Mouse (Mus musculus): ENCODE data around the gene Tssk2. TPM values are rescaled to one million over a fixed set of nuclear protein-coding genes. Genes with fewer than 3 reads are reported as not detected.

Tssk2 gene
- polyA plus RNA-seq, 1 experiment from 2014 or later = not detected

- H3K4me3 ChIP-seq (ENCODE audit: low read depth, low read length) = peak overlapping the region; percentile 98
- H3K36me3 ChIP-seq (ENCODE audit: control insufficient read depth, insufficient read depth, low read length) = no peaks in the 10 kb centered on the region
- H3K9me3 ChIP-seq (ENCODE audit: control insufficient read depth, low read length) = no peaks in the 10 kb centered on the region
- no peak overlapping the region for H3K27ac ChIP-seq (ENCODE audit: low read depth, low read length)
- DNase-seq (ENCODE audit: low spot score) (no peak), ATAC-seq (ENCODE audit: low FRiP score) (no peak)
- H3K4me2 ChIP-seq (replicated peaks; ENCODE audit: low read depth, low read length) = peak overlapping the region; percentile 80
- H3K4me1 ChIP-seq (replicated peaks; ENCODE audit: control insufficient read depth, insufficient read depth, low read length) = peaks cover 14% of the 10 kb centered on the region; the same call in 1 of the 2 replicates
- H3K9ac ChIP-seq (ENCODE audit: low read depth, low read length) = peak overlapping the region; percentile 99
- no peaks in the 10 kb centered on the region for H3K27me3 ChIP-seq (ENCODE audit: control insufficient read depth, insufficient read depth, low read length)
- 62% methylated on average over 2 of the region's 2 CpGs for WGBS
Observed at GRCm38 (mm10) chr16:17890342-17890727, 8.1 kb upstream of the Tssk2 start.

GRCm38 (mm10) chr16:17890917-17891566, 7.4 kb upstream of the Tssk2 start:
- H3K27me3 ChIP-seq (ENCODE audit: control insufficient read depth, insufficient read depth, low read length) = no peaks in the 10 kb centered on the region
- peak overlapping the region; percentile 80 for H3K4me2 ChIP-seq (replicated peaks; ENCODE audit: low read depth, low read length)
- H3K4me3 ChIP-seq (ENCODE audit: low read depth, low read length) = peak overlapping the region; percentile 98
- under 1% methylated on average over 40 of the region's 44 CpGs for WGBS
- H3K9me3 ChIP-seq (ENCODE audit: control insufficient read depth, low read length) = no peaks in the 10 kb centered on the region
- peak; percentile 56 for DNase-seq (ENCODE audit: low spot score)
- no peaks in the 10 kb centered on the region for H3K36me3 ChIP-seq (ENCODE audit: control insufficient read depth, insufficient read depth, low read length)
- peak; percentile 72 for ATAC-seq (ENCODE audit: low FRiP score)
- H3K9ac ChIP-seq (ENCODE audit: low read depth, low read length) = peak overlapping the region; percentile 99
- peak overlapping the region; percentile 91 for H3K27ac ChIP-seq (ENCODE audit: low read depth, low read length)
- H3K4me1 ChIP-seq (replicated peaks; ENCODE audit: control insufficient read depth, insufficient read depth, low read length) = peaks cover 14% of the 10 kb centered on the region; the same call in 1 of the 2 replicates

- Histone ChIP-seq H3K4me1 (replicated peaks; ENCODE audit: control insufficient read depth, insufficient read depth, low read length) (peaks cover 14% of the 10 kb centered on the region; the same call in 1 of the 2 replicates), H3K27me3 (ENCODE audit: control insufficient read depth, insufficient read depth, low read length) (no peaks in the 10 kb centered on the region), H3K9ac (ENCODE audit: low read depth, low read length) (peak within 1 kb of the TSS; percentile 99), H3K4me2 (replicated peaks; ENCODE audit: low read depth, low read length) (peak within 1 kb of the TSS; percentile 80), H3K9me3 (ENCODE audit: control insufficient read depth, low read length) (no peaks in the 10 kb centered on the region), H3K27ac (ENCODE audit: low read depth, low read length) (peak within 1 kb of the TSS; percentile 91), H3K36me3 (ENCODE audit: control insufficient read depth, insufficient read depth, low read length) (no peaks in the 10 kb centered on the region), H3K4me3 (ENCODE audit: low read depth, low read length) (peak within 1 kb of the TSS; percentile 98)
- ATAC-seq (ENCODE audit: low FRiP score) (peak; percentile 97), DNase-seq (ENCODE audit: low spot score) (peak; percentile 100)
- WGBS = under 1% methylated on average over 37 of the region's 38 CpGs
Observed at GRCm38 (mm10) chr16:17891567-17891959, 6.9 kb upstream of the Tssk2 start, which contains the start of gene Gm20518. TSS of gene Gm20518 (minus strand) at chr16:17891671.

DNA sequence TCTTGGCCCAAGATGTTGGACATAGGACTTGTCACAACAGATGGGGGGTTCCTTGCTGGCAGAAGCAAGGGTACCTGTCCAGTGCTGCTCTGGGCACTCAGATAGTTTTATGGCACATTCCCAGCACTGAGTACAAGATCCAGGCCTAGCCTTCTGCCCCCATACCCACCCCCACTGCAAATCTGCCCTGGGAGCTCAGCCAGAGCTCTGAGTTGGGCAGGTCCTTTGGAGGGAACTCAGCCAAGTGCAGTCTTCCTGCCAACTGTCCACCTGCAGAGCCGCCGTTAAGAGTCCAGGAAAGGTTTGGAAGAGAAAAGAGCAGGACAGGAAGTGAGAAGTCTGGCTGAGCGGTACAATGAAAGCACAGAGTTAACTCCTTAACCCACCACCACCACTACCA, 5.8 kb upstream of the Tssk2 start:
- 83% methylated on average over 3 of the region's 3 CpGs for WGBS
- Histone ChIP-seq H3K27ac (ENCODE audit: low read depth, low read length) (no peak overlapping the region), H3K4me1 (replicated peaks; ENCODE audit: control insufficient read depth, insufficient read depth, low read length) (peaks cover 14% of the 10 kb centered on the region; the same call in 1 of the 2 replicates), H3K9ac (ENCODE audit: low read depth, low read length) (no peak overlapping the region), H3K4me3 (ENCODE audit: low read depth, low read length) (no peak overlapping the region), H3K4me2 (replicated peaks; ENCODE audit: low read depth, low read length) (no peak overlapping the region), H3K27me3 (ENCODE audit: control insufficient read depth, insufficient read depth, low read length) (no peaks in the 10 kb centered on the region), H3K36me3 (ENCODE audit: control insufficient read depth, insufficient read depth, low read length) (no peaks in the 10 kb centered on the region), H3K9me3 (ENCODE audit: control insufficient read depth, low read length) (no peaks in the 10 kb centered on the region)
- ATAC-seq (ENCODE audit: low FRiP score) (no peak), DNase-seq (ENCODE audit: low spot score) (no peak)

DNA sequence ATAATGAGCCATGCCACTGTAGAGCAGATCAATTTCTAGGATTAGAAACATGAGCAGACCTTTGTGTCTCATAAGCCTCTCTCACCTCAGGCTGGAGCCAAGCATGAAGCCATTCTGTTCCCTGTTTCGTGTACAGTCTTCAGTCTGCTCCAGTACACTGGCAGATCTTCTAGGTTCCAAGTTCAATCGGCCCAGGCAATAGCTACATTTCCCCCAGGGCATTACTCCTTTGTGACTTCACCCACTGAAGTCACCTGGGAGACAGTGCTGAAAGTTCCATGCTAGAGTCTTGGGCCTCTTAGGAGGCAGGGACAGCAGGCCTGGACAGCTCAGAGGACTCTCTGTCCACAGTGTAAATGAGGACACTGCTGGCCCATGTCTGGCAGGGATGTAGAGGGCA, 4.5 kb upstream of the Tssk2 start, which contains the start of gene Tssk1:
Gene Tssk1 (plus strand): TSS at position 301 of the 400 bp plus-strand sequence.
- Histone ChIP-seq H3K27ac (ENCODE audit: low read depth, low read length) (no peak within 1 kb of the TSS), H3K4me3 (ENCODE audit: low read depth, low read length) (no peak within 1 kb of the TSS), H3K4me1 (replicated peaks; ENCODE audit: control insufficient read depth, insufficient read depth, low read length) (peaks cover 14% of the 10 kb centered on the region; the same call in 1 of the 2 replicates), H3K27me3 (ENCODE audit: control insufficient read depth, insufficient read depth, low read length) (no peaks in the 10 kb centered on the region), H3K9me3 (ENCODE audit: control insufficient read depth, low read length) (no peaks in the 10 kb centered on the region), H3K36me3 (ENCODE audit: control insufficient read depth, insufficient read depth, low read length) (0 out of 2 replicates have a peak, but pooled peaks cover 2% of the 10 kb centered on the region), H3K4me2 (replicated peaks; ENCODE audit: low read depth, low read length) (no peak within 1 kb of the TSS), H3K9ac (ENCODE audit: low read depth, low read length) (no peak within 1 kb of the TSS)
- WGBS = 94% methylated on average over 2 of the region's 2 CpGs
- DNase-seq (ENCODE audit: low spot score) (no peak), ATAC-seq (ENCODE audit: low FRiP score) (no peak)

GRCm38 (mm10) chr16:17896091-17896490, 2.3 kb upstream of the Tssk2 start:
- Histone ChIP-seq H3K9ac (ENCODE audit: low read depth, low read length) (no peak overlapping the region), H3K4me3 (ENCODE audit: low read depth, low read length) (no peak overlapping the region), H3K36me3 (ENCODE audit: control insufficient read depth, insufficient read depth, low read length) (0 out of 2 replicates have a peak, but pooled peaks cover 5% of the 10 kb centered on the region), H3K4me1 (replicated peaks; ENCODE audit: control insufficient read depth, insufficient read depth, low read length) (peaks cover 3% of the 10 kb centered on the region; the same call in 1 of the 2 replicates), H3K4me2 (replicated peaks; ENCODE audit: low read depth, low read length) (no peak overlapping the region), H3K27ac (ENCODE audit: low read depth, low read length) (no peak overlapping the region), H3K27me3 (ENCODE audit: control insufficient read depth, insufficient read depth, low read length) (no peaks in the 10 kb centered on the region), H3K9me3 (ENCODE audit: control insufficient read depth, low read length) (no peaks in the 10 kb centered on the region)
- ATAC-seq (ENCODE audit: low FRiP score) (no peak), DNase-seq (ENCODE audit: low spot score) (no peak)

GRCm38 (mm10) chr16:17911052-17911595, 12.7 kb downstream of the Tssk2 start, which contains the start of gene Ess2:
TSS of gene Ess2 (minus strand) at chr16:17911348.
- ATAC-seq (ENCODE audit: low FRiP score) = peak; percentile 95
- Histone ChIP-seq H3K27ac (ENCODE audit: low read depth, low read length) (peak within 1 kb of the TSS; percentile 54; the same call in 1 of the 2 replicates), H3K27me3 (ENCODE audit: control insufficient read depth, insufficient read depth, low read length) (peaks cover 43% of the 10 kb centered on the region)

DNA sequence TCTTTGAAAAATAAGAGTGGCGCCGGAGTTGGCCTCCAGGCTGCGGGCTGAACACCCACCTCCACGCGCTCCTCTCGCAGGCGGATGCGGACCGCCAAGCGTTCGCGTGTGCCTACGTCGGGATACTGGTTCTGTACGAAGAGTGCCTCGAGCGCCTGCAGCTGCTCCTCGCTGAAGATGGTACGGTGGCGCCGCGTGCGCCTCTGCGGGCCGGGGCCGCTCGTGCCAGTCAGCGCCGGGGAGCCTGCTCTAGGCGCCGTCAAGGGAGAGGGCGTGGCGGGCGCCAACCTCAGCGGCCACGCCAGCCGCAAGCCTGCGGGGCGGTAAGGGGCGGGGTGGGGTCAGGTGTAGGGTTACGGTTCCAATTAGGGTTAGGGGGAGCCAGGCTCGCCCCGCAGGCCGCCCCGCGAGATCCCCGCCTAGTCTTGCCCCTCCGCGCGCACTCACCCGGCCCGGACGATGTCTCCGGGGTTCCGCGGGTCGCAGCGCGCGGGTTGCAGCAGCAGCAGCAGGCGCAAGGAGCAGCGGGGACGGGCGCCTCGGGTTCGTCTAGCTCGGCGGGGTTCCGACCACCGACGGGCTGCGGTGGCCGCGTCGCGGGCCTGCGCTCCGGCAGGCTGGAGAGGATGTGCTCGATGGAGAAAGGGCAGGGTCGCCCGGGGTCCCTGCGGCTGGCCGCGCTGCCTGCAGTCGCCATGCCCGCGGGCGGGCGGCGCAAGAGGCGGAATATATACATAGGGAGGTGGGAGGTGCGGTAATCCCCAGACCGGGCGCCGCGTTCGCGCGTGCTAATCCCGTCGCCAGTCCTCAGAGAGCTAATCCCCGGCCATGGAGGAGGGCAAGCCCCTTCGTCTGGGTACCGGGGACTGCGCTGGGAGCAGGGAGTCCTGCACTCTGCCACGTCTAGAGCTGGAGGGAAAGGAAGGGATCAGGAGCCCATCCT, 16.1 kb downstream of the Tssk2 start, which contains the start of gene Gsc2:
Gene Gsc2 (minus strand): TSS at position 753 of the 943 bp plus-strand sequence.
- DNase-seq (ENCODE audit: low spot score) (peak; percentile 57), ATAC-seq (ENCODE audit: low FRiP score) (no peak; the same call in 1 of the 2 replicates)
- no peaks in the 10 kb centered on the region for H3K36me3 ChIP-seq (ENCODE audit: control insufficient read depth, insufficient read depth, low read length)
- peaks cover 55% of the 10 kb centered on the region for H3K27me3 ChIP-seq (ENCODE audit: control insufficient read depth, insufficient read depth, low read length)
- H3K4me1 ChIP-seq (replicated peaks; ENCODE audit: control insufficient read depth, insufficient read depth, low read length) = peaks cover 6% of the 10 kb centered on the region; the same call in 1 of the 2 replicates
- H3K4me2 ChIP-seq (replicated peaks; ENCODE audit: low read depth, low read length) = peak within 1 kb of the TSS; percentile 54
- H3K27ac ChIP-seq (ENCODE audit: low read depth, low read length) = no peak within 1 kb of the TSS
- 0 out of 2 replicates have a peak within 1 kb of the TSS, but pooled peaks have one; percentile 27 for H3K9ac ChIP-seq (ENCODE audit: low read depth, low read length)
- H3K4me3 ChIP-seq (ENCODE audit: low read depth, low read length) = peak within 1 kb of the TSS; percentile 27
- H3K9me3 ChIP-seq (ENCODE audit: control insufficient read depth, low read length) = no peaks in the 10 kb centered on the region
- WGBS = under 1% methylated on average over 102 of the region's 106 CpGs

More at GRCm38 (mm10) chr16:17911052-17911595, 12.7 kb downstream of the Tssk2 start, which contains the start of gene Ess2:
- Histone ChIP-seq H3K4me2 (replicated peaks; ENCODE audit: low read depth, low read length) (peak within 1 kb of the TSS; percentile 84), H3K4me3 (ENCODE audit: low read depth, low read length) (peak within 1 kb of the TSS; percentile 72), H3K36me3 (ENCODE audit: control insufficient read depth, insufficient read depth, low read length) (peaks cover 14% of the 10 kb centered on the region), H3K9me3 (ENCODE audit: control insufficient read depth, low read length) (no peaks in the 10 kb centered on the region), H3K9ac (ENCODE audit: low read depth, low read length) (peak within 1 kb of the TSS; percentile 86), H3K4me1 (replicated peaks; ENCODE audit: control insufficient read depth, insufficient read depth, low read length) (peaks cover 6% of the 10 kb centered on the region; the same call in 1 of the 2 replicates)
- peak; percentile 95 for DNase-seq (ENCODE audit: low spot score)
- under 1% methylated on average over 35 of the region's 35 CpGs for WGBS

Data from hindbrain, embryonic 11.5 days (tissue).